9 mouse cellular contexts compared by ENCODE assay signal in the genomic region with DNA sequence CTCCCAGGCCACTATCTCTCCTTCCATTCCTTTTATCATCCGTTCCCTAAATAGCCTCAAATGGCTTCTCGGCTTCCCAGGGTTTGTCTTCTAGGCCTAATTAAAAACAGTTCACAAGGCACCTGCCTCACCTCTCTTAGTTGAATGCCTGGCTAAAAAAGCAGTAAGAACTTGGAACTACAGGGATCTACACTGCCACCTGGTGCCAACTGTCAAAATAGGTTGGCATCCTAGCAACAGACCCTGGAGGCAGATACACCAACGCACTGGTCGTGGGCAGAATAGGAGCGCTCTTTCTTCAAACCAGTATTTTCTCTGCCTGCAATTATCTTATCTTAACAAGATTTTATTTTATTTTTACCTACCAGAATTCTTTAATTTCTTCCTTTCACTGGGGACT. TPM values are rescaled to one million over a fixed set of nuclear protein-coding genes. Genes with fewer than 3 reads are reported as not detected.
DNase-seq lines count a peak whose midpoint lies in the region; ATAC-seq and TF ChIP-seq lines count a peak whose summit lies in the region.
"Had no signal": no experiment of that assay in that cellular context is flagged by ENCODE, and none has a peak within 500 bp of the region (broad histone marks: within the 10 kb centered on the region; RNA-seq: fewer than 3 reads in every experiment).

No protein-coding gene starts in this region.

- TF ChIP-seq POLR2A in testis, adult 2 months (IDR thresholded peaks at IDR 0.05; ENCODE audit: control insufficient read depth, low read depth, low read length), result no peak
- TF ChIP-seq POLR2A in limb, embryonic 14.5 days (IDR thresholded peaks at IDR 0.05; ENCODE audit: borderline replicate concordance, extremely low read depth, insufficient read depth, insufficient read length), result no peak

- DNase-seq in testis, postnatal 14 days (ENCODE audit: low spot score), result no peak
- DNase-seq in adrenal gland, postnatal 36 days, result peak; percentile 51 to 67
- peak; percentile 66 for DNase-seq in limb, embryonic 14.5 days (ENCODE audit: low spot score)
- DNase-seq in testis, postnatal 10 days (ENCODE audit: low spot score), result peak; percentile 74

- TF ChIP-seq CTCF in testis, adult 2 months (IDR thresholded peaks at IDR 0.05; ENCODE audit: control insufficient read depth, insufficient read depth, insufficient replicate concordance, low read depth, low read length), result no peak; the same call in 1 of the 2 replicates

- H3K36me3 ChIP-seq in testis, adult 2 months (ENCODE audit: control insufficient read depth, insufficient read depth, low read length), result no peaks in the 10 kb centered on the region
- no peaks in the 10 kb centered on the region for H3K36me3 ChIP-seq in forebrain, embryonic 12.5 days (replicated peaks)
- H3K36me3 ChIP-seq in intestine, embryonic 15.5 days, result no peaks in the 10 kb centered on the region
- no peaks in the 10 kb centered on the region for H3K36me3 ChIP-seq in limb, embryonic 14.5 days (ENCODE audit: control insufficient read depth, insufficient read depth, low read length)

- no peak overlapping the region for H3K9ac ChIP-seq in forebrain, embryonic 12.5 days
- H3K9ac ChIP-seq in intestine, embryonic 15.5 days, result no peak overlapping the region
- no peak overlapping the region for H3K9ac ChIP-seq in limb, embryonic 14.5 days (ENCODE audit: low read depth, low read length, severe bottlenecking)

- ATAC-seq in forebrain, embryonic 12.5 days (ENCODE audit: low FRiP score), result 0 out of 2 replicates have a peak, but pooled peaks have one; percentile 49
- 0 out of 2 replicates have a peak, but pooled peaks have one; percentile 34 for ATAC-seq in intestine, embryonic 15.5 days
- ATAC-seq in limb, embryonic 14.5 days (ENCODE audit: low FRiP score, low read depth), result no peak
- peak; percentile 60; the same call in 1 of the 2 replicates for ATAC-seq in monocyte, adult 5-6 weeks (replicated peaks; ENCODE audit: insufficient number of reproducible peaks, low FRiP score, low TSS enrichment, poor library complexity, severe bottlenecking)

- no peaks in the 10 kb centered on the region; the same call in 1 of the 2 replicates for H3K4me1 ChIP-seq in testis, adult 2 months (ENCODE audit: control insufficient read depth, insufficient read depth, low read length)
- no peaks in the 10 kb centered on the region for H3K4me1 ChIP-seq in forebrain, embryonic 12.5 days
- H3K4me1 ChIP-seq in intestine, embryonic 15.5 days (replicated peaks), result 0 out of 2 replicates have a peak, but pooled peaks cover 3% of the 10 kb centered on the region
- no peaks in the 10 kb centered on the region for H3K4me1 ChIP-seq in limb, embryonic 14.5 days (ENCODE audit: control insufficient read depth, insufficient read depth, low read length)

- WGBS in forebrain, embryonic 12.5 days, result 26% methylated on average over 5 of the region's 5 CpGs
- 36% methylated on average over 5 of the region's 5 CpGs for WGBS in intestine, embryonic 15.5 days
- WGBS in limb, embryonic 14.5 days, result 26% methylated on average over 5 of the region's 5 CpGs

- H3K27ac ChIP-seq in testis, adult 2 months (ENCODE audit: control insufficient read depth, insufficient read depth, low read depth, low read length), result no peak overlapping the region
- H3K27ac ChIP-seq in forebrain, embryonic 12.5 days, result no peak overlapping the region
- H3K27ac ChIP-seq in intestine, embryonic 15.5 days, result no peak overlapping the region
- no peak overlapping the region for H3K27ac ChIP-seq in limb, embryonic 14.5 days (replicated peaks; ENCODE audit: low read depth, low read length)

- no peaks in the 10 kb centered on the region for H3K27me3 ChIP-seq in testis, adult 2 months (ENCODE audit: control insufficient read depth, insufficient read depth, low read length)
- no peaks in the 10 kb centered on the region for H3K27me3 ChIP-seq in forebrain, embryonic 12.5 days
- H3K27me3 ChIP-seq in intestine, embryonic 15.5 days (replicated peaks), result no peaks in the 10 kb centered on the region
- H3K27me3 ChIP-seq in limb, embryonic 14.5 days (ENCODE audit: control insufficient read depth, insufficient read depth, low read length), result no peaks in the 10 kb centered on the region

- H3K4me3 ChIP-seq in testis, adult 2 months (ENCODE audit: control insufficient read depth, low read depth, low read length), result 0 out of 2 replicates have a peak overlapping the region, but pooled peaks have one; percentile 50
- H3K4me3 ChIP-seq in forebrain, embryonic 12.5 days (replicated peaks), result no peak overlapping the region
- no peak overlapping the region for H3K4me3 ChIP-seq in intestine, embryonic 15.5 days (replicated peaks)
- no peak overlapping the region for H3K4me3 ChIP-seq in limb, embryonic 14.5 days (replicated peaks; ENCODE audit: low read length)
- H3K4me3 ChIP-seq: erythroblast, embryonic 14.5 days had no signal

- no peak overlapping the region for H3K4me2 ChIP-seq in forebrain, embryonic 12.5 days
- H3K4me2 ChIP-seq in intestine, embryonic 15.5 days (replicated peaks), result no peak overlapping the region
- H3K4me2 ChIP-seq in limb, embryonic 14.5 days (replicated peaks; ENCODE audit: low read depth, low read length, severe bottlenecking), result no peak overlapping the region

- no peaks in the 10 kb centered on the region for H3K9me3 ChIP-seq in forebrain, embryonic 12.5 days
- H3K9me3 ChIP-seq in intestine, embryonic 15.5 days, result no peaks in the 10 kb centered on the region
- no peaks in the 10 kb centered on the region for H3K9me3 ChIP-seq in limb, embryonic 14.5 days (ENCODE audit: control insufficient read depth, low read length)

RNA-seq across cellular contexts. Expression of gene Slc2a3, which starts 15.2 kb away (rescaled TPM):
- polyA plus RNA-seq in testis, adult 2 months (2012; rRNA removed), result 703 and 947 TPM in 2 replicates
- 1 to 10 TPM; 5.8 to 9.6 TPM for total RNA-seq in adrenal gland, postnatal 36 days (2021)
- polyA plus RNA-seq in forebrain, embryonic 12.5 days (2016; fragmentation: Nextera tagmentation; extraction: Ambion mirVana), result 17.7 and 24.2 TPM in 2 replicates
- polyA plus RNA-seq in intestine, embryonic 15.5 days (2015; fragmentation: Nextera tagmentation; extraction: Ambion mirVana), result 11.3 and 13.4 TPM in 2 replicates
- 46.5 and 48.2 TPM in 2 replicates for polyA plus RNA-seq in limb, embryonic 14.5 days (2012; rRNA removed)
- 71.6 and 78.8 TPM in 2 replicates for polyA plus RNA-seq in limb, embryonic 14.5 days (2014; fragmentation: Nextera tagmentation; extraction: Ambion mirVana)
- total RNA-seq in monocyte, adult 5-6 weeks (2017), result 57.5 to 73.6 TPM (median 60.1 TPM) in 3 replicates

RNA-seq across cellular contexts. Expression of gene Foxj2, which starts 33.4 kb away (rescaled TPM):
- polyA plus RNA-seq in testis, adult 2 months (2012; rRNA removed), result 3.0 and 3.7 TPM in 2 replicates
- total RNA-seq in adrenal gland, postnatal 36 days (2021), result 10 to 100 TPM; 18.5 to 19.6 TPM
- 5.7 and 5.8 TPM in 2 replicates for polyA plus RNA-seq in forebrain, embryonic 12.5 days (2016; fragmentation: Nextera tagmentation; extraction: Ambion mirVana)
- 3.9 and 4.5 TPM in 2 replicates for polyA plus RNA-seq in intestine, embryonic 15.5 days (2015; fragmentation: Nextera tagmentation; extraction: Ambion mirVana)
- polyA plus RNA-seq in limb, embryonic 14.5 days (2012; rRNA removed), result 13.4 and 15.1 TPM in 2 replicates
- 9.3 and 11.8 TPM in 2 replicates for polyA plus RNA-seq in limb, embryonic 14.5 days (2014; fragmentation: Nextera tagmentation; extraction: Ambion mirVana)
- 17.1 to 28.8 TPM (median 25.1 TPM) in 3 replicates for total RNA-seq in monocyte, adult 5-6 weeks (2017)
